Mouse (Mus musculus) brain, embryonic 14.5 days (tissue): ENCODE data around the gene Slc12a8.

ENCODE experiments used
- CTCF ChIP-seq: fragments of 200-500 bp; IDR thresholded peaks from 2 replicates; pipeline ENCODE4 v1.5.1; 2012; ENCODE audit warnings: inconsistent platforms, mild to moderate bottlenecking, moderate library complexity, borderline replicate concordance; ENCODE audit not compliant: insufficient read depth, insufficient read length; ENCODE audit errors: extremely low read depth
- POLR2A ChIP-seq: fragments of 200-500 bp; IDR thresholded peaks from 2 replicates; pipeline ENCODE4 v1.6.1; 2012; ENCODE audit warnings: mild to moderate bottlenecking, inconsistent platforms, borderline replicate concordance; ENCODE audit not compliant: poor library complexity, insufficient read depth, insufficient read length, severe bottlenecking; ENCODE audit errors: extremely low read depth

- TF ChIP-seq CTCF (no peak), POLR2A (no peak)
Observed at GRCm38 (mm10) chr16:33687724-33688123, 170.6 kb downstream of the Slc12a8 start.
